Mouse (Mus musculus): ENCODE data around the gene Plac9a.

DNA sequence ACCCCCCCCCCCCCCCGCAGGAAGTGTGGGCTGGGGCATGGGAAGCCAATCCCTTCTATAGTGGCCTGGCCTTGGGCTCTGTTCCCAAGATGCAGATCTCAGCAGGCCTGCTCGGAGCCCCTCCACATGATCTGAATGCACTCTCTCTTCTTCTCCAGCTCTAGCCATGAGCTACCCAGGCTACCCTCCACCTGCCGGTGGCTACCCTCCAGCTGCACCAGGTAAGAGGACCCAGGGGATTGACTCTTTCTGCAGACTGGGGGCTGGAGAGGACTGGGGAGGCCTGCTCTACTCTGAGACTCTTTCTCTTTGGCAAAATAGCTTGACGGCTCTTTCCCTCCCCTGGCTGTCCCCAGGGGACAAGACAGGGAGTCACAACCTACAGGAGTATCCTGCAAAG, 34.2 kb downstream of the Plac9a start:
- TF ChIP-seq POLR2A (IDR thresholded peaks at IDR 0.05; ENCODE audit: low read depth, low read length) (no peak), CTCF (IDR thresholded peaks at IDR 0.05; ENCODE audit: borderline replicate concordance, insufficient read depth, low read length) (no peak)

Measured in embryonic fibroblast, embryonic 13.5 days (primary cell).